Mouse (Mus musculus) brain, embryonic 18.5 days (tissue): ENCODE data around the gene Slc39a3.

ENCODE experiments used
- DNase-seq: peaks from one replicate; pipeline ENCODE4 v3.0.0-alpha.2; 2012; ENCODE audit warnings: low read depth, low spot score

Gene Slc39a3

GRCm38 (mm10) chr10:80984223-80984622, 53.0 kb downstream of the Slc39a3 start:
- no peak for DNase-seq

DNA sequence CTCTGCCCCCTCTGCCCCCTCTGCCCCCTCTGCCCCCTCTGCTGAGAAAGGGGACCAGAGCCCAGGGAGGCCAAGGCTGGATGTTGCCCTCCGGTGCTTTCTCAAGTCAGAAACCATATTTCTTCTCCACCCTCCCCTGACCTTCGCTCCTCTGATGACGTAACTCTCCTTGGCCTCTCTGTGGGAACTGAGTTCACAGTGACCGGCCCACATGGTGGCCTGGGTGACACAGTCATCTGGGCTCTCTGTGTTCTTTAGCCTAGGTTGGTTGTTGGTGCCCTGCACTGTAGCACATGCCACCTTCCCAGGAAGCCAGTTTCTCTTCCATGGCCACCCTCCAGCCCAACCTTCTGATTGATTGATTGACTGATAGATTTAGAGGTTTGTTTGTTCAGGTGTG, 54.8 kb downstream of the Slc39a3 start:
- no peak for DNase-seq

DNA sequence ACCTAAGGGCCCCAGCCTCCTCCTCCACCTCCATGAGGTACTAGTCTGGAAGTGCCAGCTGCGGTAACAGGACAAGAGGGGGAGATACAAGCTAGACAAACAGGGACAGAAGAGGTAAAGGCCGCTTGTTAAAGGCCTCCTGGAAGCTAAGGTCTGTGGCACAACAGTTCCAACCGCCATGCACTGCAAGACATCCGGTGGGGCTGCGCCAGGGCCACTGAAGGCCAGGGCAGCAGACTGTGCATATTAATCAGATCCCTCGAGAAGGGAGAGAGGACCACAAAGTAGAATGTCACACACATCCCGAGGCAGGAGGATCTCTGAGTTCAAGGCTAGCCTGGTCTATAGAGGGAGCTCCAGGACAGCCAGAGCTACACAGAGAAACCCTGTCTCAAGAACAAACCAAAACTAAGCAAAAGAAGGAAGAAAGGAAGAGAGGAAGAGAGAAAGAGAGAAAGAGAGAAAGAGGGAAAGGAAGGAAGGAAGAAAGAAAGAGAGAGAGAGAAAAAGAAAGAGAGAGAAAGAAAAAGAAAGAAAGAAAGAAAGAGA, 55.6 kb downstream of the Slc39a3 start:
- no peak for DNase-seq
